Mouse (Mus musculus): ENCODE measurements around the gene Slc8a2. TPM values are rescaled to one million over a fixed set of nuclear protein-coding genes. Genes with fewer than 3 reads are reported as not detected.

Slc8a2 gene
- polyA plus RNA-seq, 1 experiment from 2014 or later: 0.20 TPM

DNA sequence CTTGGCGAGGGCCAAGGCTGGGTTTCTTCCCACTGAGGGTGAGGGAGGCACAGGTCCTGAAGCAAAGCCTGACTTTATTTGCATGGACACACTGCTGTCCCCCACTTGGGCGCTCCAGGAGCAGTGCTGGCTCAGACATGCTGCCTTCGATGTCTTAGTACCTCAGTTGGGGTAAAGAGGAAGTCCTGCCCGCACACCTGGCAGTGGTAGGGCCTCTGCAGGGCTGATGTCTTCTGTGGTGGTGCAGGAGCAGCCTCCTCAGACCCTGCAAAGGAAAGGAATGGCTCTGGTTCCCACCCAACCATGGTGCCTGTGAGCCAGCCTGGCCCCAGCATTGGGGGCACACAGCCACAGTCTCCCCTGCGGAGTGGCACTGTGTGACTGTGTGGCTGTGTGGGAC is 67.5 kb downstream of the Slc8a2 start:
- Histone ChIP-seq H3K9ac (ENCODE audit: low read length) (no peak overlapping the region), H3K4me1 (ENCODE audit: control insufficient read depth, insufficient read depth, low read length) (no peaks in the 10 kb centered on the region), H3K27ac (ENCODE audit: low read length) (peak overlapping the region; percentile 30; the same call in 1 of the 2 replicates), H3K9me3 (replicated peaks; ENCODE audit: control insufficient read depth, low read length) (no peaks in the 10 kb centered on the region), H3K27me3 (ENCODE audit: control insufficient read depth, insufficient read depth, low read length) (no peaks in the 10 kb centered on the region), H3K4me2 (ENCODE audit: low read depth, low read length) (no peak overlapping the region), H3K36me3 (ENCODE audit: control insufficient read depth, insufficient read depth) (peaks cover 15% of the 10 kb centered on the region), H3K4me3 (ENCODE audit: low read length) (no peak overlapping the region)
- WGBS: 64% methylated on average over 5 of the region's 5 CpGs
- peak; percentile 10; the same call in 1 of the 2 replicates for ATAC-seq (replicated peaks; ENCODE audit: extremely low read depth, insufficient read depth, low FRiP score)

DNA sequence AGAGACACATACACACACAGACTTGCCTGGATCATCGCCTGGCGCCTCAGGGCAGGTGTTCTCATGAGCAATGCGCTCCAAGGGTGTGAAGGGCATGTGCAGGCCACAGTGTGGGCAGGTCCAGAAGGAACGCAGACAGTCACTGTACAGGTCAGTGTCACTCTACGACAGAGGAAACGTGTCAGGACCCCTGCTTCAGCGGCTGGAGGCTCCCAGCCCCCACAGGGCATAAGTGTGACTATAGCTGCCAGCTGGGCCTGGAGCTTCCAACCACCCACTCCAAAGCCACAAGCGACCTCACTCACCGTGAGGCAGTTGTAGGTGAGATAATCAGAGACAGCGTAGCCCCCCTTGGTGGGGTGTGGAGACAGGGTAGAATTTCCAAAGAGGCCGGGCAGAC is 68.9 kb downstream of the Slc8a2 start:
- H3K9me3 ChIP-seq (replicated peaks; ENCODE audit: control insufficient read depth, low read length): no peaks in the 10 kb centered on the region
- H3K27me3 ChIP-seq (ENCODE audit: control insufficient read depth, insufficient read depth, low read length): no peaks in the 10 kb centered on the region
- no peak for ATAC-seq (replicated peaks; ENCODE audit: extremely low read depth, insufficient read depth, low FRiP score)
- H3K27ac ChIP-seq (ENCODE audit: low read length): no peak overlapping the region; the same call in 1 of the 2 replicates
- H3K4me3 ChIP-seq (ENCODE audit: low read length): no peak overlapping the region
- no peaks in the 10 kb centered on the region for H3K4me1 ChIP-seq (ENCODE audit: control insufficient read depth, insufficient read depth, low read length)
- no peak overlapping the region for H3K4me2 ChIP-seq (ENCODE audit: low read depth, low read length)
- peaks cover 18% of the 10 kb centered on the region for H3K36me3 ChIP-seq (ENCODE audit: control insufficient read depth, insufficient read depth)
- no peak overlapping the region for H3K9ac ChIP-seq (ENCODE audit: low read length)
- 80% methylated on average over 11 of the region's 11 CpGs for WGBS

DNA sequence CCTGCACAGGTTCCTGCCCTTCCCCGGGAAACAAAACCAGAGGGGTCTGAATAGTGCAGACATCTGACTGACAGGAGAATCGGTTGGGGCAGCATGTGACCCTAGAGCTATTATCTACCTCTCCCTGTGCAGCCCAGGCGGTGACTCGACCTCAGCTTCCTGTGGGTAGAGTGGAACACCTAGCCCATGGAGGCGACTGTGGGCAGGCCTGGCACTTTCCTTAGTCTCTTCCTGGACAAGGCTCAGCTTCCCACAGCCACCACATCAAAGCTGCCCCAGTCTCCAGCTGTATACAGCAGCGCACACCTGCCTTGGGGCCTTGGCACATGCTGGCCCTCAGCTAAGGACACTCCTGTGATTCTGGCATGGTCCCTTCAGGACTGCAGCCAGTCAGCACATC is 71.5 kb downstream of the Slc8a2 start:
- Histone ChIP-seq H3K36me3 (ENCODE audit: control insufficient read depth, insufficient read depth) (peaks cover 21% of the 10 kb centered on the region), H3K4me1 (ENCODE audit: control insufficient read depth, insufficient read depth, low read length) (no peaks in the 10 kb centered on the region), H3K4me3 (ENCODE audit: low read length) (no peak overlapping the region), H3K9ac (ENCODE audit: low read length) (no peak overlapping the region), H3K9me3 (replicated peaks; ENCODE audit: control insufficient read depth, low read length) (no peaks in the 10 kb centered on the region), H3K4me2 (ENCODE audit: low read depth, low read length) (no peak overlapping the region), H3K27me3 (ENCODE audit: control insufficient read depth, insufficient read depth, low read length) (no peaks in the 10 kb centered on the region), H3K27ac (ENCODE audit: low read length) (0 out of 2 replicates have a peak overlapping the region, but pooled peaks have one; percentile 37)
- WGBS: 73% methylated on average over 6 of the region's 6 CpGs
- no peak for ATAC-seq (replicated peaks; ENCODE audit: extremely low read depth, insufficient read depth, low FRiP score)

DNA sequence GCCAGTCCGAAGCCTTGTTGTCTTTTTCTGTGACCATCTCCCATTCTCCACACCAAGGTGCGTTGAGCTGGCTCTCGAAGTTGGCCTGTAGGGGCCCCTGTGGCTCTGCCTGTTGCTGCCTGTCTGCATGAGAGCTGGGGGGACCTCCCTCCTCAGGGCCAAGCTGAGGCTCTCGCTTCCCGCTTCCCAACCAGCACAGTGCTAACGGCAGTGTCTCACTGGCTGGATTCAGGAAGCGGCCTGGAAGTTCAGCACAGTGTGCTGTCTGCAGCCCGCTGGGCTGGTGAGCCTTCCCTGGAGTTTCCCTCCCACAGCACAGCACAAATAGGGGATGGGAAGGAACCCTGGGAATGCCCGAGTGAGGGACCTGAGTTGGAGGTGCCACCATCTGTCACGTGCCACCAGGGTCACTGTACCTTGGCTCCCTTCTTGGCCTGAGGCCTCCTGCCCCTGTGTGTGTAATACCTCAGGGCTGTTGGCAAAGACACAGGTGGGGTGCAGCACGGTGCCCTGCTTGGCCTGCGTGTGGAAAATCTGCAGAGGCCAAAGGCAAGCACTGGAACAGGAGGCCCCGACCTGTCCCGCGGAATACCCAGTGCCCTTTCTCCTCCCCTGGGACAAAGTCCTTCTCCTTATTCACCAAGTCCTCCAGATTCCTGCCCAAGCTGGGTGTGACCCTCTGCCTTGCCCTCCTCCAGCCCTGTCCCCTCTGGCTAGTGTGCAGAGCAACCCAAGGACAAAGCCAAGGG is 73.3 kb downstream of the Slc8a2 start:
- no peak overlapping the region for H3K27ac ChIP-seq (ENCODE audit: low read length)
- no peak overlapping the region for H3K9ac ChIP-seq (ENCODE audit: low read length)
- no peaks in the 10 kb centered on the region for H3K4me1 ChIP-seq (ENCODE audit: control insufficient read depth, insufficient read depth, low read length)
- no peak overlapping the region for H3K4me2 ChIP-seq (ENCODE audit: low read depth, low read length)
- 80% methylated on average over 15 of the region's 15 CpGs for whole genome bisulfite sequencing
- H3K9me3 ChIP-seq (replicated peaks; ENCODE audit: control insufficient read depth, low read length): no peaks in the 10 kb centered on the region
- no peaks in the 10 kb centered on the region for H3K27me3 ChIP-seq (ENCODE audit: control insufficient read depth, insufficient read depth, low read length)
- no peak for ATAC-seq (replicated peaks; ENCODE audit: extremely low read depth, insufficient read depth, low FRiP score)
- no peak overlapping the region for H3K4me3 ChIP-seq (ENCODE audit: low read length)
- H3K36me3 ChIP-seq (ENCODE audit: control insufficient read depth, insufficient read depth): peaks cover 21% of the 10 kb centered on the region

DNA sequence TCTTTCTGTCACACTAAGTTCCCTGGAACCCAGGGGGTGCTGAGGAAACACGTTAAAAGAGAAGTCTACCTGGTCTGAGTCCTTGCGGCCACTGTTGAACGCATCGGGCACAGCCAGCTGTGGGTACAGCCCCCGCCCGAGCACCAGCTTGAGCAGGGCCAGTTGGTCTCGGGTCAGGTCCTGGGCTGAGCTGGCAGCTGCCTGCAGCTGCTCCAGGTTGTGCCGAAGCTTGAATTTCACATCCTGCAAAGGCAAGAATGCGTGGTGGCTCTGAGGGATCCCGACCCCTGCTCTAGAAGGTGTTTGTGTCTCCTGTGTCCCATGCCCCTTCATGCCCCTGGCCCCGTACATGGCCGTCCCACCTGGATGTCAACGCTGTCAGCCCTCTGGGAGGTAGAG is 73.9 kb downstream of the Slc8a2 start:
- no peaks in the 10 kb centered on the region for H3K4me1 ChIP-seq (ENCODE audit: control insufficient read depth, insufficient read depth, low read length)
- no peak overlapping the region for H3K4me3 ChIP-seq (ENCODE audit: low read length)
- no peaks in the 10 kb centered on the region for H3K27me3 ChIP-seq (ENCODE audit: control insufficient read depth, insufficient read depth, low read length)
- H3K36me3 ChIP-seq (ENCODE audit: control insufficient read depth, insufficient read depth): peaks cover 19% of the 10 kb centered on the region
- WGBS: 90% methylated on average over 13 of the region's 13 CpGs
- H3K9me3 ChIP-seq (replicated peaks; ENCODE audit: control insufficient read depth, low read length): no peaks in the 10 kb centered on the region
- ATAC-seq (replicated peaks; ENCODE audit: extremely low read depth, insufficient read depth, low FRiP score): no peak
- H3K9ac ChIP-seq (ENCODE audit: low read length): no peak overlapping the region
- no peak overlapping the region for H3K27ac ChIP-seq (ENCODE audit: low read length)
- no peak overlapping the region for H3K4me2 ChIP-seq (ENCODE audit: low read depth, low read length)

DNA sequence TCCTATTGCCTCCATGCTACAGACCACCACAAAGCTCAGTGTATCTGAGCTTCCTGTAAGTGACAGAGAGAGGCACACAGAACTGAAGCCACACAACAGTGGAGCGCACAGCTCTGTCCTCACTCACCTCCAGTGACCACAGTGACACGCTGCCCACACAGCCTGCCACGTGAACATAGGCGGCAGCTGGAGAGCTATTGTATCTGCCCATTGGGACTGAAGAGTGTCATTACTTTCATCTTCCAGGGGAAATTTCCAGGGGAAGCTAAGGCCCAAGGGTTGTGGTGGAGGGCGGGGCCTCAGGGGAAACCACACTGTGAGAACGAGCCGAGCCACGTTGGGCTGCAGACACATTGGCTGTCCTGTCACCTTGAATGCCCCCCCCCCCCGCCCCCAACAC is 75.2 kb downstream of the Slc8a2 start:
- H3K9me3 ChIP-seq (replicated peaks; ENCODE audit: control insufficient read depth, low read length): no peaks in the 10 kb centered on the region
- H3K36me3 ChIP-seq (ENCODE audit: control insufficient read depth, insufficient read depth): peaks cover 20% of the 10 kb centered on the region
- no peak for ATAC-seq (replicated peaks; ENCODE audit: extremely low read depth, insufficient read depth, low FRiP score)
- no peaks in the 10 kb centered on the region for H3K27me3 ChIP-seq (ENCODE audit: control insufficient read depth, insufficient read depth, low read length)
- no peak overlapping the region for H3K4me2 ChIP-seq (ENCODE audit: low read depth, low read length)
- no peak overlapping the region for H3K4me3 ChIP-seq (ENCODE audit: low read length)
- no peak overlapping the region for H3K9ac ChIP-seq (ENCODE audit: low read length)
- no peak overlapping the region for H3K27ac ChIP-seq (ENCODE audit: low read length)
- H3K4me1 ChIP-seq (ENCODE audit: control insufficient read depth, insufficient read depth, low read length): no peaks in the 10 kb centered on the region
- whole genome bisulfite sequencing: 72% methylated on average over 9 of the region's 9 CpGs

DNA sequence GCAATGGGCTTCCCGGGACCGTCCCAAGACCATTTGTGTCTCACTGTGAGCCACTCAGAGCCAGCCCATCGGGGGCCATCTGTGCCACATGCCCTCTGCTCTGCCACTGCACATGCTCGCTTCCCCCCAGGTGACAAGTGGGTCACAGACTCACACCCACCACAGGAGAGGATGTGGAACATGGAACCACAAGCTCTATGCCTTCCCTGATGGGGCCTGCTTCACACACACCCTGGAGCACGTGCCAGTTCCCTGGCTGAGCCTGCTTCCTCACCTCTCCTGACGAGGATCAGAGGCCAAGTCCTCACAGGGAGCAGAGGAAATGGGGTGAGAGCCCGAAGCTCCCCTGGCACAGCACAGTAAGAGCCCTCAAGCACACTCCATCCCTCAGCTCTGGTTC is 77.5 kb downstream of the Slc8a2 start:
- no peak overlapping the region for H3K4me2 ChIP-seq (ENCODE audit: low read depth, low read length)
- no peaks in the 10 kb centered on the region for H3K4me1 ChIP-seq (ENCODE audit: control insufficient read depth, insufficient read depth, low read length)
- H3K27me3 ChIP-seq (ENCODE audit: control insufficient read depth, insufficient read depth, low read length): no peaks in the 10 kb centered on the region
- no peaks in the 10 kb centered on the region for H3K9me3 ChIP-seq (replicated peaks; ENCODE audit: control insufficient read depth, low read length)
- 78% methylated on average over 7 of the region's 7 CpGs for WGBS
- no peak overlapping the region for H3K9ac ChIP-seq (ENCODE audit: low read length)
- no peak overlapping the region for H3K4me3 ChIP-seq (ENCODE audit: low read length)
- H3K36me3 ChIP-seq (ENCODE audit: control insufficient read depth, insufficient read depth): peaks cover 24% of the 10 kb centered on the region; the same call in 1 of the 2 replicates
- peak; percentile 38; the same call in 1 of the 2 replicates for ATAC-seq (replicated peaks; ENCODE audit: extremely low read depth, insufficient read depth, low FRiP score)
- no peak overlapping the region for H3K27ac ChIP-seq (ENCODE audit: low read length)

DNA sequence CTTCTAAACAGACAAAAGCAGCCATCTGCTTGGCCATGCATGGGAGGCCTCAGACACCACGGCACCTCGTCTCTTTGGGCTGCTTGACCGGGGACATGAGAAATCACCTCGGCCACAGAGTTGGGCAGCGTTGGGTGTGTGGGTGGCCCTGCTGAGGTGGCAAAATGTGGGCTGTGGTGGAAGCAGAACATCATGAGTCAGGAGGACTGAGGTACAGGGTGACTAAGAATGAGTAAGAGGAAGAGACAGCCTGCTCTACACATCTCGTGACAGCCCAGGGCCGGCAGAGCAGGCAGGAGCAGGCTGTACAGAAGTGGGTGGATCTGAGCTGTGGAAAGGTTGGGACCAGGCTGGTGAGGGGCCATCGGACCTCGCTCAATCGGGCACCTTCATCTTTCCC is 77.9 kb downstream of the Slc8a2 start:
- no peaks in the 10 kb centered on the region for H3K9me3 ChIP-seq (replicated peaks; ENCODE audit: control insufficient read depth, low read length)
- no peak for ATAC-seq (replicated peaks; ENCODE audit: extremely low read depth, insufficient read depth, low FRiP score)
- H3K4me3 ChIP-seq (ENCODE audit: low read length): no peak overlapping the region
- 83% methylated on average over 10 of the region's 10 CpGs for whole genome bisulfite sequencing
- no peak overlapping the region for H3K9ac ChIP-seq (ENCODE audit: low read length)
- no peaks in the 10 kb centered on the region for H3K4me1 ChIP-seq (ENCODE audit: control insufficient read depth, insufficient read depth, low read length)
- no peak overlapping the region for H3K27ac ChIP-seq (ENCODE audit: low read length)
- H3K36me3 ChIP-seq (ENCODE audit: control insufficient read depth, insufficient read depth): peaks cover 24% of the 10 kb centered on the region; the same call in 1 of the 2 replicates
- H3K4me2 ChIP-seq (ENCODE audit: low read depth, low read length): no peak overlapping the region
- H3K27me3 ChIP-seq (ENCODE audit: control insufficient read depth, insufficient read depth, low read length): no peaks in the 10 kb centered on the region

DNA sequence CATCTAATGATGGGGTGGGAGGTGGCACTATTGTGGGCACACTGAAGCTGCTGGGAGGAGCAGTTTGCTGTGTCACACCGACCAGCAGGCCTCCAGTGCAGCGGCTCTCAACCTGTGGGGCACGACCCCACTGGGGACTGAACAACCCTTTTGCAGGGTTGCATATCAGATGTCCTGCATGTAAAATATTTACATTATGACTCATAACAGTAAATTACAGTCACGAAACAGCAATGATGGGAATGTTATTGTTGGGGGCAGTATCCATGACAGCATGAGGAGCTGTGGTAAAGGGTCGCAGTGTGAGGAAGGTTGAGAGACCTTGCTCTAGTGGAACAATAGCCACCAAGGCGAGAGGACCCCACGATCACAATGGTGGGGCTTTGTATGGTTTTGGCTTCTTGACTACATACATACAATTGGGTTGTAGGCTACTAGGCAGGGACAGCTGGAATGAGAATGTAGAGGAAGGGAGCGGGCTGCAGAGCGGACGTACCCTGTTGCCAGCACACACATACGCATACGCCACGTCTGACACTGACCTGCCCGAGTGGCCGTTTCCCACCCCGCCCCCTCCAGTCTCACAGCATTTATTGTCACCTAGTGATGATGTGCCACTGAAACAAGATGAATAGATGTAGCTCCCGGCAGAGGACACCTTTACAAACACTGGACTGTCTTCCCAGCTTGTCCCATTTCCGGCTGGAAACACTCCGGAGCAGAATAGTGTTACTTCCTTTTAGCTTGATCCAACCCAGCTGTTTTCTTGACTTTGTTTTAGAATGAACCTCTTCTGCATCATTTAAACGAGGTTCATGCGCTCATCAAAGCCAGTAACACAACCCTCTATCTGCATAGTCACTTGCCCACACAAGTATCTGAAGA is 79.4 kb downstream of the Slc8a2 start:
- Histone ChIP-seq H3K27ac (ENCODE audit: low read length) (no peak overlapping the region), H3K9ac (ENCODE audit: low read length) (no peak overlapping the region), H3K4me3 (ENCODE audit: low read length) (no peak overlapping the region), H3K27me3 (ENCODE audit: control insufficient read depth, insufficient read depth, low read length) (no peaks in the 10 kb centered on the region), H3K4me1 (ENCODE audit: control insufficient read depth, insufficient read depth, low read length) (no peaks in the 10 kb centered on the region), H3K9me3 (replicated peaks; ENCODE audit: control insufficient read depth, low read length) (no peaks in the 10 kb centered on the region), H3K36me3 (ENCODE audit: control insufficient read depth, insufficient read depth) (peaks cover 29% of the 10 kb centered on the region), H3K4me2 (ENCODE audit: low read depth, low read length) (no peak overlapping the region)
- WGBS: 80% methylated on average over 21 of the region's 21 CpGs
- ATAC-seq (replicated peaks; ENCODE audit: extremely low read depth, insufficient read depth, low FRiP score): no peak

Data from heart, embryonic 16.5 days (tissue).